Mouse (Mus musculus): ENCODE measurements around the gene Klhl18. TPM values are rescaled to one million over a fixed set of nuclear protein-coding genes. Genes with fewer than 3 reads are reported as not detected.
"Not testable (repeated sequence)": the region's sequence is repeated elsewhere in the genome, so short reads cannot be mapped to it uniquely, and the experiment has no call there.

The Klhl18 gene
- polyA plus RNA-seq, 1 experiment from 2014 or later = 2.5 TPM

DNA sequence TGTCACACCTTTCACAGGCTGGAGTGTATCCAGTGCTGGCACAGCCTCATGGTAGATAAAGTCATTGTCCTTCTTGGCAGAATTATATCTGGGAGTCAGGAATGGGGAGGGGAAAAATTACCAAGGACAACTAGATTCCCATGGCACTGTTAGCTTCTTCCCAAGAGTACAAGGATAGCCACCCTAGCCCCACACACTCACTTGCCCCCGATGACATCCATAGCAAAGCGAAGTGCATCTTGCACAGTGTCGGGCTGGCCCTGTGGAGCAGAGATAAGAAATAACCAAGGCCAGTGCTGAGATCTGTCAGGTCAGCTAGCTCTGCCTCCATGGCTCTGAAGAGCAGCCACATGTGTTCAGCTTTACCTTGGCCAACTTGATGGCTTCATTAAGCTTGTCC, 85.7 kb downstream of the Klhl18 start:
- Histone ChIP-seq H3K27ac (replicated peaks) (no peak overlapping the region), H3K4me2 (no peak overlapping the region), H3K4me1 (replicated peaks) (no peaks in the 10 kb centered on the region), H3K36me3 (replicated peaks) (peaks cover 77% of the 10 kb centered on the region), H3K9me3 (replicated peaks) (no peaks in the 10 kb centered on the region), H3K27me3 (no peaks in the 10 kb centered on the region), H3K9ac (no peak overlapping the region), H3K4me3 (replicated peaks) (no peak overlapping the region)
- no peak for ATAC-seq (ENCODE audit: insufficient read depth)
- WGBS (ENCODE audit: insufficient replicate concordance) = 48% methylated on average over 3 of the region's 3 CpGs

- Histone ChIP-seq H3K4me2 (no peak overlapping the region), H3K27ac (replicated peaks) (no peak overlapping the region), H3K27me3 (no peaks in the 10 kb centered on the region), H3K4me1 (replicated peaks) (no peaks in the 10 kb centered on the region), H3K36me3 (replicated peaks) (peaks cover 93% of the 10 kb centered on the region), H3K4me3 (replicated peaks) (no peak overlapping the region), H3K9me3 (replicated peaks) (no peaks in the 10 kb centered on the region), H3K9ac (no peak overlapping the region)
- no peak for ATAC-seq (ENCODE audit: insufficient read depth)
- 80% methylated on average over 7 of the region's 7 CpGs for WGBS (ENCODE audit: insufficient replicate concordance)
Measured at GRCm38 (mm10) chr9:110388011-110388410, 88.5 kb downstream of the Klhl18 start.

- Histone ChIP-seq H3K9me3 (replicated peaks) (no peaks in the 10 kb centered on the region), H3K36me3 (replicated peaks) (peaks cover 89% of the 10 kb centered on the region), H3K27ac (replicated peaks) (no peak overlapping the region), H3K9ac (no peak overlapping the region), H3K27me3 (no peaks in the 10 kb centered on the region), H3K4me2 (no peak overlapping the region), H3K4me3 (replicated peaks) (no peak overlapping the region), H3K4me1 (replicated peaks) (0 out of 2 replicates have a peak, but pooled peaks cover 7% of the 10 kb centered on the region)
- no peak for ATAC-seq (ENCODE audit: insufficient read depth)
- 79% methylated on average over 7 of the region's 7 CpGs for WGBS (ENCODE audit: insufficient replicate concordance)
Measured at GRCm38 (mm10) chr9:110384369-110384929, 92.0 kb downstream of the Klhl18 start.

DNA sequence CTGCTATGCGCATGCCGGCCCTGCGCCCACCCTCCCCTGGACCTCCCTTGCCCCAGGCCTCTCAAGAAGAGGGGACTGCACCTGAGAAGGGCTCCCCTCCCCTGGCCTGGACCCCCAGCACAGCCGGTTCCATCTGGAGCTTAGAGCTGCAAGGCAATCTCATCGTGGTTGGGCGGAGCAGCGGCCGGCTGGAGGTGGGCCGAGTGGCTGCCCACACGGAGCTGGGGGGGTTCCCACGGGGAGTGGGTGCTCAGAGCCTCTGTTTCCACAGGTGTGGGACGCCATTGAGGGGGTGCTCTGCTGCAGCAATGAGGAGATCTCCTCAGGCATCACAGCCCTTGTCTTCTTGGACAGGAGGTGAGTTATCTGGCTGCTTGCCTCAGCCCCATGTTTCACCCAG, 95.2 kb downstream of the Klhl18 start:
- Histone ChIP-seq H3K9ac (no peak overlapping the region), H3K9me3 (replicated peaks) (no peaks in the 10 kb centered on the region), H3K4me1 (replicated peaks) (0 out of 2 replicates have a peak, but pooled peaks cover 7% of the 10 kb centered on the region), H3K36me3 (replicated peaks) (peaks cover 87% of the 10 kb centered on the region), H3K27me3 (no peaks in the 10 kb centered on the region), H3K27ac (replicated peaks) (no peak overlapping the region), H3K4me3 (replicated peaks) (no peak overlapping the region), H3K4me2 (no peak overlapping the region)
- no peak for ATAC-seq (ENCODE audit: insufficient read depth)
- WGBS (ENCODE audit: insufficient replicate concordance) = 82% methylated on average over 12 of the region's 12 CpGs

DNA sequence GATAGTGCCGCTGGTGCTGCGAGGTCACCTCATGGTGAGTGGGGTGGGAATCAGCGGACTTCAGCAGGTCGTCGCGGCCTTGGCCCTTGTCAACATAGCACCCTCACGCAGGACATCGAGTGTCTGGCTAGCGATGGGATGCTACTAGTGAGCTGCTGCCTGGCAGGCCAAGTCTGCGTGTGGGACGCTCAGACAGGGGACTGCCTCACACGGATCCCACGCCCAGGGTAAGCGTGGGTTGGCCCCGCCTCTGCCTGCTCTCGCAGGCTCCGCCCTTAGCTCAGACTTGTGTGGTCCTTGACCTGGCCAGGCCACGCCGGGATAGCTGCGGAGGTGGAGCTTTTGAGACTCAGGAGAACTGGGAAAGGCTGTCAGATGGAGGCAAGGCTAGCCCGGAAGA, 95.8 kb downstream of the Klhl18 start:
- WGBS (ENCODE audit: insufficient replicate concordance) = 65% methylated on average over 21 of the region's 21 CpGs
- H3K9ac ChIP-seq = no peak overlapping the region
- H3K9me3 ChIP-seq (replicated peaks) = no peaks in the 10 kb centered on the region
- H3K27ac ChIP-seq (replicated peaks) = no peak overlapping the region
- H3K36me3 ChIP-seq (replicated peaks) = peaks cover 87% of the 10 kb centered on the region
- 0 out of 2 replicates have a peak, but pooled peaks have one; percentile 5 for ATAC-seq (ENCODE audit: insufficient read depth)
- H3K4me3 ChIP-seq (replicated peaks) = no peak overlapping the region
- no peaks in the 10 kb centered on the region for H3K27me3 ChIP-seq
- H3K4me1 ChIP-seq (replicated peaks) = 0 out of 2 replicates have a peak, but pooled peaks cover 7% of the 10 kb centered on the region
- no peak overlapping the region for H3K4me2 ChIP-seq

GRCm38 (mm10) chr9:110379361-110379760, 97.1 kb downstream of the Klhl18 start:
- no peak overlapping the region for H3K27ac ChIP-seq (replicated peaks)
- H3K4me3 ChIP-seq (replicated peaks) = no peak overlapping the region
- 0 out of 2 replicates have a peak, but pooled peaks cover 7% of the 10 kb centered on the region for H3K4me1 ChIP-seq (replicated peaks)
- no peak for ATAC-seq (ENCODE audit: insufficient read depth)
- no peak overlapping the region for H3K4me2 ChIP-seq
- peaks cover 75% of the 10 kb centered on the region for H3K36me3 ChIP-seq (replicated peaks)
- no peaks in the 10 kb centered on the region for H3K27me3 ChIP-seq
- H3K9me3 ChIP-seq (replicated peaks) = no peaks in the 10 kb centered on the region
- H3K9ac ChIP-seq = no peak overlapping the region
- WGBS (ENCODE audit: insufficient replicate concordance) = 78% methylated on average over 8 of the region's 8 CpGs

DNA sequence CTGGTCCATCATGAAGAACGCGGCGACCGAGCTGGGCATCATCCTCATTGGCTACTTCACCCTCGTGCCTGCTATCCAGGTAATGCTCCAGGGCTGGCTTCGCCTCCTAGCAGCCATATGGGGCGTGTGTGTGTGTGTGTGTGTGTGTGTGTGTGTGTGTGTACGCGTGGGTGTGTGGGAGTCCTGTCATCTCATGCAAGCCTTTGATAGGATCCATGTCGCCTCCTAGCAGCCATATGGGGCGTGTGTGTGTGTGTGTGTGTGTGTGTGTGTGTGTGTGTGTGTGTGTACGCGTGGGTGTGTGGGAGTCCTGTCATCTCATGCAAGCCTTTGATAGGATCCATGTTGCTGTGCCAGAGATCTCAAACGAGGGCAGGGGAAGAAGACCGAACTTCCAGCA, 98.8 kb downstream of the Klhl18 start:
- not testable (repeated sequence) for H3K4me3 ChIP-seq (replicated peaks); ATAC-seq (ENCODE audit: insufficient read depth); H3K9me3 ChIP-seq (replicated peaks); H3K27ac ChIP-seq (replicated peaks); H3K27me3 ChIP-seq; H3K4me2 ChIP-seq; H3K9ac ChIP-seq; H3K4me1 ChIP-seq (replicated peaks)
- WGBS (ENCODE audit: insufficient replicate concordance) = 71% methylated on average over 15 of the region's 15 CpGs
- H3K36me3 ChIP-seq (replicated peaks) = peaks cover 75% of the 10 kb centered on the region

Other genes with a start within 250 kb of the Klhl18 start
- 0.29 and 0.40 TPM in 2 replicates for gene Cspg5, start 232.9 kb downstream of the Klhl18 start, polyA plus RNA-seq (2015; fragmentation: Nextera tagmentation; extraction: Ambion mirVana)
- gene Elp6, start 171.5 kb downstream of the Klhl18 start, polyA plus RNA-seq (2015; fragmentation: Nextera tagmentation; extraction: Ambion mirVana) = 6.9 and 7.4 TPM in 2 replicates
- 26.8 and 32.7 TPM in 2 replicates for gene Scap, start 143.4 kb downstream of the Klhl18 start, polyA plus RNA-seq (2015; fragmentation: Nextera tagmentation; extraction: Ambion mirVana)
- gene Ptpn23, start 68.5 kb downstream of the Klhl18 start, polyA plus RNA-seq (2015; fragmentation: Nextera tagmentation; extraction: Ambion mirVana) = 3.5 and 3.7 TPM in 2 replicates
- 447 and 537 TPM in 2 replicates for gene Ngp, start 56.9 kb downstream of the Klhl18 start, polyA plus RNA-seq (2015; fragmentation: Nextera tagmentation; extraction: Ambion mirVana)
- gene Kif9, start 264 bp upstream of the Klhl18 start, polyA plus RNA-seq (2015; fragmentation: Nextera tagmentation; extraction: Ambion mirVana) = 0.17 and 0.23 TPM in 2 replicates
- 9.2 and 10.5 TPM in 2 replicates for gene Setd2, start 55.9 kb upstream of the Klhl18 start, polyA plus RNA-seq (2015; fragmentation: Nextera tagmentation; extraction: Ambion mirVana)
- 1.6 and 2.5 TPM in 2 replicates for gene Nradd, start 147.8 kb upstream of the Klhl18 start, polyA plus RNA-seq (2015; fragmentation: Nextera tagmentation; extraction: Ambion mirVana)
- gene Nbeal2, start 177.5 kb upstream of the Klhl18 start, polyA plus RNA-seq (2015; fragmentation: Nextera tagmentation; extraction: Ambion mirVana) = 1.8 and 2.4 TPM in 2 replicates
- 60.9 and 64.9 TPM in 2 replicates for gene Ccdc12, start 179.8 kb upstream of the Klhl18 start, polyA plus RNA-seq (2015; fragmentation: Nextera tagmentation; extraction: Ambion mirVana)

Measured in liver, embryonic 15.5 days (tissue).